Mouse (Mus musculus) lung, adult 2 months (tissue): ENCODE data around the gene Ap3b2. TPM values are rescaled to one million over a fixed set of nuclear protein-coding genes. Genes with fewer than 3 reads are reported as not detected.

Experiments used
- DNase-seq: peaks from one replicate; pipeline ENCODE4 v3.0.0; 2022
- H3K4me1 ChIP-seq: fragments of 200-500 bp; 2 replicates; pipeline ENCODE4 v1.6.1; 2011; ENCODE audit warnings: low read length; ENCODE audit not compliant: control insufficient read depth, insufficient read depth
- H3K4me3 ChIP-seq: fragments of 200-500 bp; replicated peaks from 2 replicates; pipeline ENCODE3; 2011; ENCODE audit warnings: low read depth, mild to moderate bottlenecking, control low read depth, low read length; ENCODE audit errors: extremely low read depth
- CTCF ChIP-seq: fragments of 200-500 bp; IDR thresholded peaks from 2 replicates; pipeline ENCODE4 v1.5.1; 2011; ENCODE audit warnings: mild to moderate bottlenecking, low read length, control low read depth; ENCODE audit not compliant: insufficient read depth
- POLR2A ChIP-seq: fragments of 200-500 bp; IDR thresholded peaks from 2 replicates; pipeline ENCODE4 v1.6.1; 2011; ENCODE audit warnings: low read depth, mild to moderate bottlenecking, control low read depth, low read length, borderline replicate concordance; ENCODE audit errors: extremely low read depth
- WGBS: fragments of 180-500 bp; shearing (Covaris S2); methylation state at CpG from one replicate; pipeline ENCODE4 v1.1.7; 2018; 5-methylcytosine and 5-hydroxymethylcytosine counted together
- polyA plus RNA-seq: library from polyadenylated mRNA; depleted of rRNA; stranded (reverse); fragments of >200 nt; gene quantifications from 2 replicates; pipeline ENCODE4 v1.2.3, GENCODE M21; 2012; rRNA removed

The Ap3b2 gene
- polyA plus RNA-seq, 1 experiment: 0.09 TPM

DNA sequence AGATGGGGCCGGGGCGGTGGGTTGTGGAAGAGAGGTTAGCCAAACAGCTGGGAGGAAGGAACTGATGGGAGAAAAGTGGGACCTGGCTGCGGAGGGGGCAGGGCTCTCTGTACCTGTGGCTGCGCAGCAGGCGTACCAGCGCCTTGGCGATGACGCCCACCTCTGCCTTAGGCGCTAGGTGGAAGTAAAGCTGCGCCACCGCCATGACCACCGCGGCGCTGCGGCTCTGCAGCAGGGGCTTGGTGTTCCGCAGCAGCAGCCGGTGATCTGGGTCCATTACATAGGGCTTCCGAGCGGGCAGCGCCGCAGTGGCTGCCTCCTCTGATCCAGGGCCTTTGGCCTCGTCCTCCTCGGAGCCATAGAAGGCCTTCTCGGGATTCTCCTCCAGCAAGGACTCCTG, 16.9 kb downstream of the Ap3b2 start:
- no peak for TF ChIP-seq CTCF
- WGBS: 8% methylated on average over 24 of the region's 24 CpGs
- no peak for DNase-seq

DNA sequence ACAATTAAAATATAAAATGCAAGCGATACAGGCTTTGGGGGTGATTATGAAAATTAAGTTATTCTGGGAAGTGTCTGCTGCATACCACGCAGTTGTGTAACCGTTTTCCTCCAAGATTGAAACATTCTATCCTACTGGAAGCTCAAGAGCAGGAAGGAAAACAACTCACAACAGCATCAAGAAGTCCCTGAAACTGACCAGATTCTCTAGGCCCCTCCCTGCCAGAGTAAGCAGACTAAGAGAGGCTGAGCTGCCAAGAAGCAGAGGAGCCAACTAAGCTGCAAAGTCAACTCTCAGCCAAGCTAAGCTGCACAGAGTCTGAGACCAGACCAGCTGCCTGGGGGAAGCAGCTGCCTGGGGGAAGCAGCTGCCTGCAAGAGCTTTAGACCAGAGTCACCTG, 18.5 kb downstream of the Ap3b2 start:
- WGBS: 73% methylated on average over 3 of the region's 3 CpGs
- TF ChIP-seq POLR2A (no peak), CTCF (no peak)

More for the DNA sequence above, 16.9 kb downstream of the Ap3b2 start:
- Histone ChIP-seq H3K4me1 (no peaks in the 10 kb centered on the region), H3K4me3 (no peak overlapping the region)

GRCm38 (mm10) chr7:81464906-81465450, 28.7 kb downstream of the Ap3b2 start:
- no peak for DNase-seq
- no peak for TF ChIP-seq POLR2A
- TF ChIP-seq CTCF: no peak
- Histone ChIP-seq H3K4me1 (no peaks in the 10 kb centered on the region), H3K4me3 (no peak overlapping the region)
- WGBS: 60% methylated on average over 9 of the region's 9 CpGs

More for the DNA sequence above, 18.5 kb downstream of the Ap3b2 start:
- H3K4me3 ChIP-seq: no peak overlapping the region
- no peak for DNase-seq
- no peaks in the 10 kb centered on the region for H3K4me1 ChIP-seq

DNA sequence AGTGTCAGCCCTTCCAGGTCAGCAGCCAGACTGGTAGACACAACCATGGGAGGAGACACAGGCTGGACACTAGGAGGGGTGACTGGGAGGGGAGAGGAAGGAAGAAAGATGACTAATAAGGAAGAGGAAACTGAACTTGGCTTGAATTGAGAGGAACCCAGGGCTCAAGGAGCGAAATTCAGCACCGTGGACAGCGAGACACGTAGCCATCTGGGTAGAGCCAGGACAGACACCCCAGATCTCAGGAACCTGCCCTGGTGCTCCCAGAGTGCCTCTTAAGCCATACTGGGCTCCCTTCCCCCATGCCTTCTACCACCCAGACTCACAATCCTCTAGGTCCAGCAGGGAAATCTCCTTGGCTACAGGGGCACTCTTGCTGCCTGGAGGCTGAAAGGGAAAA, 29.6 kb downstream of the Ap3b2 start:
- DNase-seq: no peak
- 1% methylated on average over 4 of the region's 4 CpGs for WGBS
- Histone ChIP-seq H3K4me1 (no peaks in the 10 kb centered on the region), H3K4me3 (no peak overlapping the region)
- TF ChIP-seq POLR2A (no peak), CTCF (no peak)

DNA sequence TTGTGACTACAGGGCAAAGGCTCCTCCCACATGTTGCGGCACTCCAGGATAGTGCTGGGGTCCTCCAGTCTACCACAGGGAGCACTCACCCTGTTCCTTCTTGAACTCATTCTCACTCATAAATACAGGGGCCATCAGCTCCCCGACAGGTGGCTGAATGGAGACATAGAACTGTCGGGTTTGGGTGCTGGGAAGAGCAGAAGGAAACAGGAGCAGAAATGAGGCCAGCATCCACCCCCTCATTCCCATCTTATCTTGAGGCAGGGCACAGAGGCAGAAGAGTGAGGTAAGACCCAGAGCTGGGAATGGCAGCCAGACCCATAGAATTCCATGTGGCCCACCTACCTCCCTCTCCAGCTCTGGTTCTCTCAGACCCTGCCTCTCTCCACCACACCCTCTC, 30.9 kb downstream of the Ap3b2 start:
- no peak for DNase-seq
- WGBS: 73% methylated on average over 3 of the region's 3 CpGs
- TF ChIP-seq POLR2A (no peak), CTCF (no peak)
- no peak overlapping the region for H3K4me3 ChIP-seq
- H3K4me1 ChIP-seq: no peaks in the 10 kb centered on the region

DNA sequence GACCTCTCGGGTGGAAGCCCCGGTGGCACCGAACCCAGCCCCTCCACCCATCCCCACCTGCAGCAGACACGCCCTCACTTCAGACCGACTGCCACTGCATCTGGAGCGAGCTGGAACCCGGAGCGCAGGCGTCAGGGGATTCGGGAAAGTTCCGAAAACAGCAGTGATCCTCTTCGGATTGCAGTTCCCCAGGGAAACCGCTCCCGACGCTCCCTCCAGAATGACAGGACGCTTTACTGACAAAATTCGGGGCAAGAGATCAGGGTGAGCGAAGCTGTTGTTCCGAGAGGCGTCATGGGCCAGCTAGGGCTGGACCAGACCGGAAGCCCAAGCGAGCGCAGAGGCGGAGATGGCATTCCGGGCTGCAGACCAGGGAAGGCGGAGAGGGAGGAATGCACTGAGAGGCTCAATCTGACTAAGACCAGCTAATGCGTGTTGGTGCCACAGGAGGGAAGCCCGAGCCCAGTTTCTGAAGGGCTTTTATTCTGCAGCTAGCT, 38.5 kb downstream of the Ap3b2 start, which contains the start of gene Cpeb1:
Cpeb1 (minus strand) TSS at position 311 of the 497 bp plus-strand sequence.
- peak; percentile 45 for DNase-seq
- TF ChIP-seq CTCF (peak; percentile 23; the same call in 1 of the 2 replicates), POLR2A (peak; percentile 15; the same call in 1 of the 2 replicates)
- Histone ChIP-seq H3K4me3 (peak within 1 kb of the TSS; percentile 70), H3K4me1 (peaks cover 4% of the 10 kb centered on the region; the same call in 1 of the 2 replicates)
- WGBS: 2% methylated on average over 28 of the region's 28 CpGs

- Histone ChIP-seq H3K4me1 (peaks cover 4% of the 10 kb centered on the region; the same call in 1 of the 2 replicates), H3K4me3 (peak overlapping the region; percentile 70)
- peak; percentile 20 for DNase-seq
- TF ChIP-seq POLR2A: no peak
- TF ChIP-seq CTCF: no peak
- 1% methylated on average over 87 of the region's 87 CpGs for WGBS
These were observed 39.2 kb downstream of the Ap3b2 start for GRCm38 (mm10) chr7:81454331-81455039.

DNA sequence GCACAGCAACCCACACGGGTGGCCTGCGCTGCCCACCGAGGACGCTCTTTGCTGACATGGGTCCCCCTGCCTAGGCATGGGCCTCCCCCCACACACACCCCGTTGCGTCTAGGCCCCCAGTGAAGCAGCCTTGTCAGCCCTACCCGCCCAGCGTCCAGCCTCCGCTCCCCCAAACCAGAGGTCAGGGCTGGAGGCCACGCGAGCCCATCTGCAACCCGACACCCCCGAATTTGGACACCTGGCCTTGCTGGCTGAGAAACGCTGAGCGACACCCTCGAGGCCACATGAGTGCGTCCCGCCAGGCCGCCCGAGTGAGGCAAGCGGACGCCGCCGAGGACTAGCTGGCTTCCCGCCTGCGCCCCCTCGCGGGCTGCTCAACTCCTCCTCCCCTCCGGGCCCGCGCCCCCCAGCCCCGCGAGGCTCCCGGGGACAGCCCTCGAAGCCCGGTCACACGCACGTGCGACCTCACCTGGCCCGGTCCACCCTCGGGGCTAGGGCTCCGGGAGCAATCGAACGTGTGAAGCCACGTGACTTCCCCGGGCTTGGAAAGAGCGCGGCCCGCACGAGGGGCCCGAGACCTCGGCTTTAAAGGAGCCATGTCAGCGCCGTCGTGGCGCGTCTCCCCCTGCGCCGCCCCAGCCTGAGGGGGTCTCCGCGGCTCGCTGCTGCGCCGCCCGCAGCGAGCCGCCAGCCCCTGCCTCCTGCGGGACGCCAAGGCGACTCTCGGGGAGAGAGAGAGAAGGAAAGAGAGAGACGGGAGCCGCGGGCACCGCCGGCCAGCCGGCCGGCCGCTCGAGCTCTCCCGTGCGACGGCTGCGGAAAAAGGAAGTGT, 40.1 kb downstream of the Ap3b2 start:
- WGBS: 5% methylated on average over 81 of the region's 84 CpGs
- no peak for TF ChIP-seq CTCF
- TF ChIP-seq POLR2A: no peak
- peaks cover 4% of the 10 kb centered on the region; the same call in 1 of the 2 replicates for H3K4me1 ChIP-seq
- peak overlapping the region; percentile 37 for H3K4me3 ChIP-seq
- peak; percentile 17 for DNase-seq

GRCm38 (mm10) chr7:81452971-81453441, 40.7 kb downstream of the Ap3b2 start:
- DNase-seq: peak; percentile 6
- WGBS: 11% methylated on average over 21 of the region's 21 CpGs
- H3K4me1 ChIP-seq: peaks cover 4% of the 10 kb centered on the region; the same call in 1 of the 2 replicates
- peak overlapping the region; percentile 10 for H3K4me3 ChIP-seq
- no peak for TF ChIP-seq CTCF

Other genes starting within 250 kb of the Ap3b2 start
- 669 and 673 TPM in 2 replicates for gene Rps17, start 148.7 kb downstream of the Ap3b2 start, polyA plus RNA-seq
- gene Cpeb1, start 38.5 kb downstream of the Ap3b2 start, polyA plus RNA-seq: 12.5 and 15.9 TPM in 2 replicates
- gene BC048679, start 4.4 kb upstream of the Ap3b2 start, polyA plus RNA-seq: not detected in 2 replicates
- gene Fsd2, start 73.0 kb upstream of the Ap3b2 start, polyA plus RNA-seq: 1.0 and 2.7 TPM in 2 replicates
- 24.8 and 28.2 TPM in 2 replicates for gene Whamm, start 77.3 kb upstream of the Ap3b2 start, polyA plus RNA-seq
- 2.2 and 2.8 TPM in 2 replicates for gene Homer2, start 213.6 kb upstream of the Ap3b2 start, polyA plus RNA-seq